Mouse (Mus musculus) urinary bladder, postnatal 4 days (tissue): Measurements from ENCODE around the gene Olfr68.
"Not testable (repeated sequence)": the region's sequence is repeated elsewhere in the genome, so short reads cannot be mapped to it uniquely, and the experiment has no call there.

ENCODE experiments used
- DNase-seq, 2 experiments: peaks; one replicate each; pipeline ENCODE4 v3.0.0; 2021 to 2022; ENCODE audit warnings: low spot score in 2 of 2

The Olfr68 gene

DNA sequence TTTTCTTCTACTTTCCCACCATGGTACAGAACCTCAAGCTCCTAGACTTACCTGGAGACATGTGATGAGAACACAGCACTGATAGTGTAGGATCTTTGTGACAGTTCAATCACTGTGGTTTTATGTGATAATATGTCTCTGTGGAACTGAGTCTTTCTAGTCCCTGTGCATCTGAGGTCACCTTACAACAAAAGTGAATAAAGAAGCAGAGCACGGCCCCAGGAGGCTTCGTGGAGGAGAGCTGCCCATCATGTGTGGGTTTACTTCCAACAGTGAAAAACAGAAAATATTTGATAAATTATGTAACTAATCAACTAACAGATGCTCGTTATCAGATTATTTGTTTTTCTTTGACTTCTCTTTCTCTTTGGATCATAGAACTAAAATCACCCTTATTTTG lies at the start of gene Olfr68:
Olfr68 (minus strand) TSS at position 101 of the 400 bp plus-strand sequence.
- no peak for DNase-seq

DNA sequence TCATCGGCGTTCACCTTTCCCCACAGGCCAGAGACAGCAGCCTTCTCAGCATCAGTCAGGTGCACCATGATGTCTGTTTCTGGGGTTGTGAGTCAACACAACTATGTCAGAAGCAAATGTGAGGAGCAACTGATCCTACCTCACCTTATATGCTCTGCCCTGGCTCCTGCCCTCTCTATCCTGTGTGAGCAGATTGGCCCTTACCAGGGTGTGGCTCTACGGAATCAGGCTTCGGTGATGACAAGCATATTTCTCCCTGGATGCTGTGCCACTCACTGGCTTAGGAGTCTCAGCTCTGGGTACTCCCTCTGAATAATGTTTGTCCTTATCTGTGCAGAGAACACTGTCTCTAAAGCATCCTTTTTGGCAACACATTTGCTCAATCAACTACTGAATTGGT lies 48.3 kb upstream of the Olfr68 start, which contains the start of gene Hbb-bs:
Hbb-bs (minus strand) TSS at position 289 of the 400 bp plus-strand sequence.
- DNase-seq = no peak

DNA sequence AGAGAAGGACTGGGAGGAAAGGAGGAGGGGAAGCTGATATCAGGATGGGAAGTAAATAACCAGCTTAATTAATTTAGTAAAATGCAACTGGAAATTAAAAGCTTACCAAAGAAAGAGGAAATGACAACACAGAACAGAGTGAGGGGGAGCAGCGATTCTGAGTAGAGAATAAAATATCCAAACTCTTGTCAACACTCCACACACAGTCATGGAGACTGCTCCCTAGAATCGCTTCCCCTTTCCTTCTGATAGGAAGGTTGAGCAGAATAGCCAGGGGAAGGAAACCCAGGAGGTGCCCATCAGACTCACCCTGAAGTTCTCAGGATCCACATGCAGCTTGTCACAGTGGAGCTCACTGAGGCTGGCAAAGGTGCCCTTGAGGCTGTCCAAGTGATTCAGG lies 47.6 kb upstream of the Olfr68 start:
- not testable (repeated sequence) for DNase-seq

DNA sequence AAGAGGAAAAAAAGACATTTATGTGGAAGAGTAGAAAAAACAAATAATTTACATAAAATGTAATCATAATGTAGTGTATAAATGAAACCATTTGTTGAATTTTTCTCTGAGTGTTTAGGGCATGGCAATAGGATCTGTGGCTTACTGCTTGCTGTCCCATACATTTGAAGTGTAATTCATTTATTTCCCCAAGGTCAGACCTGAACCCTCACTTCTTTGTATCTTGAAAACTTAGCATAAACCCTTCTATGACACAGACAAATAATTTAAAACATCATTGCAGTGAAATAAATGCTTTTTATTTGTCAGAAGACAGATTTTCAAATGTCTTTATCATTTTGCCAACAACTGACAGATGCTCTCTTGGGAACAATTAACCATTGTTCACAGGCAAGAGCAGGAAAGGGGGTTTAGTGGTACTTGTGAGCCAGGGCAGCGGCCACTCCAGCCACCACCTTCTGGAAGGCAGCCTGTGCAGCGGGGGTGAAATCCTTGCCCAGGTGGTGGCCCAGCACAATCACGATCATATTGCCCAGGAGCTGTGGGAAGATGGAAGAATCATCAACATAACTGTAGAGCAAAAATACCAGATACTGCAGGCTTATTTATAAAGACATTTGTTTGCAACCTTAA lies 46.9 kb upstream of the Olfr68 start:
- no peak for DNase-seq

DNA sequence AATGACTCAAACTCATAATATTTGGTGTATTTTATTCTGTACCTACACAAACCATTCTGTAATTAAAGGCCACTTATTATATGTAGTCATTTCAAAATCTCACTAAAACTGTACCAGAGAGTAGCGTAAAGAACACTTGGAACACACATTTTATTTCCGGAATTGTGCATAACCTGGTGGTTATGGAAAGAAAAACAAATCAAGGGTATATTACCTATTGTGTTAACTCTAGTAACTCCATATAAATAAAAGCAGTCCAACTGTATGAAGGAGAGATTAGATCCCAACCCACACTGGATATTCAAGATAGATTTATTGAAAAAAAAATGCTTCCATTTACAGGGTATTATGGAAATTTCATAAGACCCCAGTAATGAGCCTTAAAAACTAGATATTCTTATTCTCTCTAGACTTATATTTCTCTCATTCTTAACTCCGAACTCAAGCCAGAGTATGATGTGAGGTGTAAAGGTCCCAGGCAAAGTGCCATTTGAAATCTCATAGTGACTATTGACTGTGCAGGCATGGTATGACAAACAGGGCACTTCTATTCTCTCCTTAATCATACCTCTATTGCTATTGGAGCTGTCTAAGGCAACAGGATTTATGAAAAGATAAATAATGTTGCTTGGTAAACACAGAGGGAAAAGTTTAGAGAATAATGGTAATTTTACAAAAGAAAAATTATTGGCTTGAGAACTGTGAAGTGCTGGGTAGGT lies 46.2 kb upstream of the Olfr68 start:
- DNase-seq = no peak

DNA sequence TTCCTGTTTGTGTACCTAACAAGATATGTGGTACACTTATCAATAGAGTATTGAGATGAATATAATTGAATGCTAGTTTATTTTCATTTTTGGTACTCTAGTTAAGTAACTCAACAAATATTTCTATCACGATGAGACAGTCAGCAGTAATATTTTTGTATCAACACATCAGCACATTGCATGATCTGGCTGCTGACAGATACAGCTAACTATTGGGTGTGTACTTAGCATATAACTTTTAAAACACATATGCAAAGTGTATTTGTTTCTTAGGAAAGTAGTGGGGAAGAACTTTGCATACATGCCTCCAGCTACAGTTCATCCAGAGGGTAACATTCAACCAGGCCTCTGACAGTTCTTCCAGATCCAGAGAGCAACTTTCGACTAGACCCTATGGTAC lies 45.1 kb upstream of the Olfr68 start:
- no peak for DNase-seq

DNA sequence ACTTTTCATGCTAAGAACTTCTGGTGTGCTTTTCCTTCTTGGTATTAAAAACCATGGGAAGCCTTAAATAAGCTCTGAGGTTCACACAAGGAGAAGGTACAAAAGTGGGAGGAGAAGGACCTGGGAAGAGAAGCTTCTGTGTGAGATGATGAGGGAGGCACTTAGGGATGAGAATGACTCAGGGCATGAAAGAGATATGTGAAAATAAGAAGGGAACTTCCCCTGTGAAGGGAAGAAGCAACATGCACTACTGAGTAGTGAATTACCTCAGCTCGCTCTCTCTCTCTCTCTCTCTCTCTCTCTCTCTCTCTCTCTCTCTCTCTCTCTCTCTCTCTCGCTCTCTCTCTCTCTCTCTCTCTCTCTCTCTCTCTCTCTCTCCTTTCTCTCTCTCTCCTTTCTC lies 35.6 kb upstream of the Olfr68 start:
- not testable (repeated sequence) for DNase-seq

GRCm38 (mm10) chr7:103813766-103814165 lies 34.3 kb upstream of the Olfr68 start, which contains the start of gene Hbb-bt:
Gene Hbb-bt, minus strand, starts transcription at chr7:103813996.
- no peak for DNase-seq

- not testable (repeated sequence) for DNase-seq
These were observed 33.7 kb upstream of the Olfr68 start for GRCm38 (mm10) chr7:103813152-103813551.

DNA sequence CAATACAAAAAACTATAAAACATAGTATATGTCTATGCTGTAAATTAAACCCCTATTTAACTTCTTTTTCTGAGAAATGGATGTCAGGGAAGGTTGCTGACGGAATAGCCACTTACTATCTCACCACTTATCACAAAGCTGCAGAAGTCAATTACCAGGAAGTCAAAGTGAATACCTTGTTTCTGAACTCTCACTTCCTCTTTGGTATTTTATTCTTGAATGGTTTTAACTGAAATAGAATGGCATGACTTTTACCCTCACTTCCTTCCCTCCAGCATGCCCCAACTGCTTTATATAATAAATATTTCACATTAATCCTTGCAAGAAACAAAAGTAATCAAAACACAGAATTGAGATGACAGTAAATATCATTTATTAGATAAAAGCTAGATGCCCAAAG lies 32.7 kb upstream of the Olfr68 start:
- DNase-seq = no peak

GRCm38 (mm10) chr7:103811223-103811845 lies 31.8 kb upstream of the Olfr68 start:
- no peak for DNase-seq

DNA sequence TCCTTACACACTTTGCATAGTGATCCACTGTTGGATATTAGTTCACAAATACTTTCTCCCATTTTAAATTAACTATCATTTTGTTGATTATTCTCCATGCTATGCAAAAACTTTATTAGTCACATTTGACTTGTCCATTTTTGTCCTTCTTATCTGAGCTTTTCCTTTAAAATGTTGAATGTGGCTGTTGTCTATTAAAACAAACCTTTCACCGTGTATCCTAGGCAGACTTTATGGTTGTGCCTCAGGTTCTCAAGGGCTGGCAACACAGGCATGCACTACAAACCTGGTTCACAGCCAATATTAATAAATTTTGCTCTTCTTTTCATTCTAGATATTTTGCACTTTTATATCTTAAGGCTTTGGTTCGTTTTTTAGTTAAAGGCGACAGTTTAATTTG lies 31.2 kb upstream of the Olfr68 start:
- DNase-seq = no peak

GRCm38 (mm10) chr7:103810296-103810695 lies 30.8 kb upstream of the Olfr68 start:
- no peak for DNase-seq

DNA sequence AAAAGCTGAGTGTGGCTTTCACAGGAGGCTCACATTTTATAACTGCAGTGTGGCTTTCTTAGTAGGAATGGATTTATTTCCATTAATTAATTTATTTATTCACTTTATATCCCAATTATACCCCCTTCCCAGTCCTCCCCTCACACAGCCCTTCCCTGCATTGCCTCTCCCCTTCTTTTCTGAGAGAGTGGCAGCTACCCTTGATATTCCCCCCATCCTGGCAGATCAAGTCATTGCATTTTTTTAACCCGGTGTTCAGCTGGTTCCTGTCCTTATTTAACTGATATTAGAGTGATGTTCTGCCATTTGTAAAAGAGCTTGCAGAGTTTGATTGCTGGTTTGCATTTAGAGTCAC lies 30.3 kb upstream of the Olfr68 start:
- no peak for DNase-seq

DNA sequence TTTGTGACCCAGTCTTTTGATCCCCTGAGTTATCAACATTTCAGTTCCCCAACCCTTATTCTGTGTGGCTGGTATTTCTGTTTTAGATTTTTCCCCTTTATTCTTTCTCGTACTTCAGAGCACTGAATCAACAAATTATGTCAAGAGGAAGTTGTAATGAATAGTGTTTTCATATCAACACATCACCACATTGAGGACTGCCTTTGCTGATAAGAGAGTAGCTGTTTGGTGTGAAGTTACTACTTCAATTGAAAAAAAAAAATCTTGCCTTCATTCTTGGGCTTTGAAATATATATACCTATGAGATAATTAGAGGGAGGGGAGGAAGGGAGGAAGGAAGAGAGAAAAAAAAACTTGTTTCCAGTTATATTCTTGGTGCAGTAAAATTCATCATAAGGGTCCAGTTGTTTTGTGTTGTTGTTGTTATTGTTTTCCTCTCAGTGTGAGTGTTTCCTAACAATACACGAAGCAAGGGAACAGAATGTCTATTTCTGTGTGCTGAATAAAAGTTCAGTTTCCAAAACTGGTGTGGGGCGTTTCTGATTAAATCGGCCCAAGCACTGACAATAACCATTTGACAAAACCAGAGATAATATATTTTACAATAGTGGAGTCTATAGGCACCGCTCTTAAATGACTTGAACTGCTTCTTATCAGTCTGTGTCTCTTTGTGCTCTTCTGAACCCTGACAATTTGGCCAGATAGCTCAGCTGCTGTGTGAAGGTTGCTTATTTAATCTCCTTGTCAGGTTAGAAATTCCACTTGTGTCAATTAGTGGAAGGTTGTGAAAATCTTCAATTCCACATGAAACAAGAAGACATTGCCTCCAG lies 29.7 kb upstream of the Olfr68 start:
- DNase-seq = no peak

- not testable (repeated sequence) for DNase-seq
These were observed 28.6 kb upstream of the Olfr68 start for GRCm38 (mm10) chr7:103808120-103808519.

DNA sequence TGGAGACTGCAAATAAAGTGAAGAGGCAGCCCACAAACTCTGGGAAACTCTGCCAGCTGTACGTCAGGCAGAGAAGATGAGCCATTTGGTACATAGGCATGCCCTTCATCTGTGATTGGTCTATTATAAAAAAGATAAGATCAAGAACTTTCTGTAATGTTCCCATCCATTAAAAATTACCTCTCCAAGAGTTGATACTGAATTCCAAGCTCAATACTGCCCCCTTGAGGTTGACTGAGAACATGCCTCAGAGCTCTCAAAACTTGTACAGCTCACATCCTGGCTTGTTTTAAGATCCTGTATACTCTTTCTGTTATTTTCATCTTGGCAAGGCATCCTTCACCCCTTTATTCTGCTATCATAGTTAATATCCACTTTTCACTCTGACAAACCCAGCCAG lies 27.4 kb upstream of the Olfr68 start:
- no peak for DNase-seq

- DNase-seq = no peak
These were observed 13.3 kb upstream of the Olfr68 start for GRCm38 (mm10) chr7:103792669-103793388.

DNA sequence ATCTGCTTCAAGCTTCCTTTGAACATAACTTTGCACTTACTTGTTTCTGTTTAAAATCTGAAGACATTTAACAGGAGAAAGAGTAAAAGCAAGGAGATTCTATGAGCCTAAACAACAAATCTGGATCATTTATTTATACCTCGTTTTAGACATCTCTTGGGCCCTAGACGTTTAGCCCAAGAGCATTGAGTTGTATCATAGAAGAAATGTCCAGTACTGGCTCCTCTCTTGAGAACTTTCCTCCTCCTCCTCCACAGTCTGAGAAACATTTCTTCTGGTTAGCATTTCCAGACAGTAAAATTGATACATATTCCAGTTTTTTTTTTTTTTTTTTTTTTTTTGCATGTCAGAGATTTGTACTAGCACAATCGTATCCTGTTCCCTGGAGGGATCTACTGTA lies 12.2 kb upstream of the Olfr68 start, which contains the start of gene Olfr67:
Olfr67 (minus strand) TSS at position 101 of the 400 bp plus-strand sequence.
- DNase-seq = no peak

DNA sequence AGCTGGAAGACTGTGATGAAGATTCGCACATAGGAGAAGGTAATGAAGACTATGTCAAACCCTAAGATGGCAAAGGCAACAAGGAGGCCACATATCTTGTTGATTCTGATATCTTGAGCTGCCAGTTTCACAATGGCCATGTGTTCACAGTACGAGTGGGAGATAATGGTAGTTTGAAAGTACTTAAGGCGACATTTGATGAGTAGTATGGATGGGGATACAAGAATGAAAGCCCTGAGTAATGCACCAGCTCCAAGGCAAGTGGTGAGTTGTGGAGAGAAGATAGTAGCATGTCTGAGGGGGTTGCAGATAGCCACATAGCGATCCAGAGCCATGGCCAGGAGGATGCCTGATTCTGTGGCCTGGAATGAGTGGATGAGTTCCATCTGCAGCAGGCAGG lies 1.8 kb downstream of the Olfr68 start:
- not testable (repeated sequence) for DNase-seq

DNA sequence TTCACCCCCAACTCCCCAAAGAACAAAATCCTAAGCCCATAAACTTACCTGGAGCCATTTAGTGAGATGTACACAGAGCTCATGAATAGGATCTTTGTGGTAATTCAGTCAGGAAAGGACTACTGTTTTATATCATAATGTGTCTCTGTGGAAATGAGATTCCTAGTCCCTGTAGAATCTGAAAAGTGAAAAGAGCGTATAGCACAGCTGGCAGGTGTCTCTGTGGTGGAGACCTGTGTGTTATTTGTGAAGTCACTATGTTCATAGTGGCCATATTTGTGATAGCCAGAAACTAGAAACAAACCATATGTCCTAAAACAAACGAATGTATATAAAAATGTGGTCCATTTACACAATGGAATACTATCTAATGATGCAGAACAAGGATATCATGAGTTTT lies 8.0 kb downstream of the Olfr68 start, which contains the start of gene Olfr69:
Olfr69 (minus strand) TSS at position 101 of the 400 bp plus-strand sequence.
- DNase-seq = no peak
